Mouse (Mus musculus) kidney, postnatal 0 days (tissue): ENCODE measurements around the gene Il1r2. TPM values are rescaled to one million over a fixed set of nuclear protein-coding genes. Genes with fewer than 3 reads are reported as not detected.

ENCODE experiments used
- ATAC-seq: fragments of 200-750 bp; cut with Nextera tagmentation; replicated peaks from 2 replicates; pipeline ENCODE4 v1.8.0; 2017; ENCODE audit warnings: low read depth, moderate number of reproducible peaks, moderate TSS enrichment, moderate library complexity; ENCODE audit not compliant: low FRiP score
- DNase-seq: peaks from one replicate; pipeline ENCODE4 v3.0.0-alpha.2; 2016; ENCODE audit warnings: low spot score
- H3K27ac ChIP-seq: fragments of 300-500 bp; sonication (generic); 2 replicates; pipeline ENCODE4 v1.5.1; 2014; ENCODE audit warnings: mild to moderate bottlenecking
- H3K27me3 ChIP-seq: fragments of 300-500 bp; sonication (generic); 2 replicates; pipeline ENCODE4 v1.6.1; 2014; ENCODE audit warnings: low read length, mixed read lengths; ENCODE audit not compliant: insufficient read depth
- H3K36me3 ChIP-seq: fragments of 300-500 bp; sonication (generic); 2 replicates; pipeline ENCODE4 v1.6.1; 2014; ENCODE audit warnings: low read length, mixed read lengths; ENCODE audit not compliant: insufficient read depth
- H3K4me1 ChIP-seq: fragments of 300-500 bp; sonication (generic); replicated peaks from 2 replicates; pipeline ENCODE4 v1.6.1; 2014; ENCODE audit warnings: antibody characterized with exemption, low read length, mixed read lengths; ENCODE audit not compliant: insufficient read depth
- H3K4me2 ChIP-seq: fragments of 300-500 bp; sonication (generic); 2 replicates; pipeline ENCODE4 v1.6.1; 2014; ENCODE audit warnings: mild to moderate bottlenecking, low read length, moderate library complexity, mixed read lengths
- H3K4me3 ChIP-seq: fragments of 300-500 bp; sonication (generic); replicated peaks from 2 replicates; pipeline ENCODE4 v1.5.1; 2014; ENCODE audit warnings: low read depth, low read length
- H3K9ac ChIP-seq: fragments of 300-500 bp; sonication (generic); 2 replicates; pipeline ENCODE4 v1.6.1; 2014; ENCODE audit warnings: low read depth, low read length
- H3K9me3 ChIP-seq: fragments of 300-500 bp; sonication (generic); replicated peaks from 2 replicates; pipeline ENCODE4 v1.6.1; 2016; ENCODE audit warnings: low read length, inconsistent platforms, mixed read lengths
- CTCF ChIP-seq: IDR thresholded peaks from 2 replicates; pipeline ENCODE4 v1.5.1; 2016; ENCODE audit warnings: antibody characterized with exemption, low read depth, mild to moderate bottlenecking, moderate library complexity
- WGBS: fragments of 180-500 bp; shearing (Covaris S2); extraction: QIAGEN DNeasy Blood & Tissue Kit; methylation state at CpG from one replicate; pipeline ENCODE4 v1.1.7; 2014; 5-methylcytosine and 5-hydroxymethylcytosine counted together
- polyA plus RNA-seq: library from polyadenylated mRNA; unstranded; fragments of >200 nt; fragmentation: Nextera tagmentation; extraction: Ambion mirVana; gene quantifications from 2 replicates; pipeline ENCODE4 v1.2.1, GENCODE M21; 2015

Gene Il1r2
- polyA plus RNA-seq, 1 experiment from 2014 or later, result 0.99 TPM

- H3K4me2 ChIP-seq, result no peak overlapping the region
- H3K4me1 ChIP-seq, result no peaks in the 10 kb centered on the region
- H3K9me3 ChIP-seq, result no peaks in the 10 kb centered on the region
- TF ChIP-seq CTCF, result no peak
- H3K36me3 ChIP-seq, result no peaks in the 10 kb centered on the region
- no peak for DNase-seq
- H3K27ac ChIP-seq, result no peak overlapping the region
- ATAC-seq, result no peak
- no peaks in the 10 kb centered on the region for H3K27me3 ChIP-seq
- WGBS, result 84% methylated on average over 6 of the region's 6 CpGs
- no peak overlapping the region for H3K4me3 ChIP-seq
- H3K9ac ChIP-seq, result no peak overlapping the region
These were observed 28.2 kb upstream of the Il1r2 start for GRCm38 (mm10) chr1:40045686-40046085.

GRCm38 (mm10) chr1:40046600-40046999, 27.3 kb upstream of the Il1r2 start:
- Histone ChIP-seq H3K36me3 (no peaks in the 10 kb centered on the region), H3K9me3 (no peaks in the 10 kb centered on the region), H3K27me3 (no peaks in the 10 kb centered on the region), H3K4me1 (no peaks in the 10 kb centered on the region), H3K9ac (no peak overlapping the region), H3K27ac (no peak overlapping the region), H3K4me2 (no peak overlapping the region), H3K4me3 (no peak overlapping the region)
- 77% methylated on average over 5 of the region's 5 CpGs for WGBS
- TF ChIP-seq CTCF, result no peak
- DNase-seq (no peak), ATAC-seq (no peak)

- Histone ChIP-seq H3K9me3 (no peaks in the 10 kb centered on the region), H3K4me3 (no peak overlapping the region), H3K27me3 (no peaks in the 10 kb centered on the region), H3K4me1 (no peaks in the 10 kb centered on the region), H3K9ac (no peak overlapping the region), H3K27ac (no peak overlapping the region), H3K36me3 (no peaks in the 10 kb centered on the region), H3K4me2 (no peak overlapping the region)
- WGBS, result 92% methylated on average over 6 of the region's 6 CpGs
- TF ChIP-seq CTCF, result no peak
- no peak for DNase-seq
- ATAC-seq, result no peak
These were observed 22.7 kb upstream of the Il1r2 start for GRCm38 (mm10) chr1:40051157-40051556.

DNA sequence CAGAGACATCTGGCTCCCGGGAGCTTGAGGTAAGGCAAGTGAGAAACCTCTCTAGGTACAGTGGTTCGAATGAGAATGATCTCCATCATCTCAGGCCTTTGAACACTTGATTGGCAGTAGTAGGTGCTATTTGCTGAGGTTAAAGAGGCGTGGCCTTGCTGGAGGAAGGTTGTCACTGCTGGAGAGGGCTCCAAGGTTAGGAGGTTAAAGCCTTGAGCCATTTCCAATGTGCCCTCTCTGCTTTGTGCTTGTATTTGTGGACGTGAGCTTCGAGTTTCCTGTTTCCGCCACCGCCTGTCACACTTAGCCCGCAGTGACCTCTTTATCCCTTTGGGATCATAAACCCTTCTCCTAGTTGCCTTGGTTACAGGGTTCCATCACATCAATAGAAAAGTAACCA, 21.7 kb upstream of the Il1r2 start:
- H3K27ac ChIP-seq, result no peak overlapping the region
- no peaks in the 10 kb centered on the region for H3K36me3 ChIP-seq
- DNase-seq, result no peak
- no peak for TF ChIP-seq CTCF
- no peak overlapping the region for H3K4me2 ChIP-seq
- 32% methylated on average over 8 of the region's 8 CpGs for WGBS
- H3K4me1 ChIP-seq, result no peaks in the 10 kb centered on the region
- no peak for ATAC-seq
- no peaks in the 10 kb centered on the region for H3K27me3 ChIP-seq
- H3K4me3 ChIP-seq, result no peak overlapping the region
- no peak overlapping the region for H3K9ac ChIP-seq
- no peaks in the 10 kb centered on the region for H3K9me3 ChIP-seq

- TF ChIP-seq CTCF, result no peak
- no peak overlapping the region for H3K4me3 ChIP-seq
- no peaks in the 10 kb centered on the region for H3K36me3 ChIP-seq
- H3K27me3 ChIP-seq, result no peaks in the 10 kb centered on the region
- WGBS, result 78% methylated on average over 5 of the region's 5 CpGs
- ATAC-seq (no peak), DNase-seq (no peak)
- no peak overlapping the region for H3K4me2 ChIP-seq
- H3K4me1 ChIP-seq, result no peaks in the 10 kb centered on the region
- no peaks in the 10 kb centered on the region for H3K9me3 ChIP-seq
- H3K9ac ChIP-seq, result no peak overlapping the region
- H3K27ac ChIP-seq, result no peak overlapping the region
These were observed 20.8 kb upstream of the Il1r2 start for GRCm38 (mm10) chr1:40053071-40053470.

DNA sequence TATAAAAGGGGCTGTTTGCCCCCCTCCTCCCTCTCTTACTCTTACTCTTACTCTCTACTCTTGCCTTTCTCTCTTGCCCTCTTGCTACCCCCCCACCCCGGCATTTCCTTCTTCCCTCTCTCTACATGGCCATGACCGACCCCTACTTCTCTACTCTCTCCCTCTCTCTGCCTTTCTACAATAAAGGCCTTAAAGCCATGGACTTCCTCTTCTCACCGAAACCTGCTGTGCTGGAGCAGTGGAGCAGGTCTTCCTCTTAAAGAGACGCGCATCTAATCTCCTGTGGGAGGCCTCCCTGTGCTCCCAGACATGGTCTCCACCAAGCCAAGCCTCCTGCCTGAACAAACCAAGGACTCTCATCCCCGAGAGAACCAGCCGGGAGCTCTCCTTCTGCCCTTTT, 18.8 kb upstream of the Il1r2 start:
- Histone ChIP-seq H3K4me3 (no peak overlapping the region), H3K9ac (no peak overlapping the region), H3K9me3 (no peaks in the 10 kb centered on the region), H3K27ac (no peak overlapping the region), H3K27me3 (no peaks in the 10 kb centered on the region), H3K4me1 (no peaks in the 10 kb centered on the region), H3K36me3 (no peaks in the 10 kb centered on the region), H3K4me2 (no peak overlapping the region)
- WGBS, result 81% methylated on average over 7 of the region's 7 CpGs
- DNase-seq (no peak), ATAC-seq (no peak)
- no peak for TF ChIP-seq CTCF

DNA sequence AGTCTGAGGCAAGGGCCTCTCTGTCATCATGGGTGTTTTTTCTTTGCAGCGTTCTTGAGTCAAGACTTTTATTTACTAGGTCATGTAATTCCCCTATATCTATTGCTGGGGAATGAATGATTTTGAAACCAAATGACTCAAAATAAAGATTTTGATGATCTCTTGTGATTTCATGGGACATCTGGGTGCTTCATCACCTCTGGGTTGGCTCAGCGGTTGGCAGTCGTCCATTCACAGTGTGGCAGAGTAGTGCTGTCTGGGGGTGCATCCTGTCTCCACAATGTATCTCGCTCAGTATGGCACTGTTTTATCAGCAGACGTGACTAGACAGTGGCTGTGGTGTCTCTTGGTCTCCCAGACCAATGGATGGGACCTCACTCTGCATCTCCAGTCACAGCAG, 17.9 kb upstream of the Il1r2 start:
- Histone ChIP-seq H3K4me2 (no peak overlapping the region), H3K27me3 (no peaks in the 10 kb centered on the region), H3K4me3 (no peak overlapping the region), H3K9me3 (no peaks in the 10 kb centered on the region), H3K36me3 (no peaks in the 10 kb centered on the region), H3K27ac (no peak overlapping the region), H3K4me1 (no peaks in the 10 kb centered on the region), H3K9ac (no peak overlapping the region)
- DNase-seq (no peak), ATAC-seq (no peak)
- 85% methylated on average over 5 of the region's 5 CpGs for WGBS
- TF ChIP-seq CTCF, result no peak
